Mouse (Mus musculus) intestine, postnatal 0 days (tissue): Measurements from ENCODE around the gene Olfr694. TPM values are rescaled to one million over a fixed set of nuclear protein-coding genes. Genes with fewer than 3 reads are reported as not detected.

Source experiments
- ATAC-seq: fragments of 200-750 bp; cut with Nextera tagmentation; 2 replicates; pipeline ENCODE4 v1.8.0; 2017; ENCODE audit warnings: mild to moderate bottlenecking, moderate TSS enrichment, moderate library complexity
- H3K27ac ChIP-seq: fragments of 300-500 bp; sonication (generic); 2 replicates; pipeline ENCODE4 v1.5.1; 2014; ENCODE audit warnings: mild to moderate bottlenecking, low read depth, low read length, moderate library complexity
- H3K27me3 ChIP-seq: fragments of 300-500 bp; sonication (generic); replicated peaks from 2 replicates; pipeline ENCODE4 v1.6.1; 2014; ENCODE audit warnings: low read length, mixed read lengths; ENCODE audit not compliant: control insufficient read depth, insufficient read depth
- H3K36me3 ChIP-seq: fragments of 300-500 bp; sonication (generic); 2 replicates; pipeline ENCODE4 v1.6.1; 2014; ENCODE audit warnings: mild to moderate bottlenecking, moderate library complexity; ENCODE audit not compliant: control insufficient read depth, insufficient read depth
- H3K4me1 ChIP-seq: fragments of 300-500 bp; sonication (generic); replicated peaks from 2 replicates; pipeline ENCODE4 v1.6.1; 2014; ENCODE audit warnings: antibody characterized with exemption, low read length, mixed read lengths; ENCODE audit not compliant: control insufficient read depth, insufficient read depth
- H3K4me2 ChIP-seq: fragments of 300-500 bp; sonication (generic); replicated peaks from 2 replicates; pipeline ENCODE4 v1.6.1; 2014; ENCODE audit warnings: low read depth, mild to moderate bottlenecking, moderate library complexity
- H3K4me3 ChIP-seq: fragments of 300-500 bp; sonication (generic); 2 replicates; pipeline ENCODE4 v1.5.1; 2014; ENCODE audit warnings: low read depth, low read length
- H3K9ac ChIP-seq: fragments of 300-500 bp; sonication (generic); 2 replicates; pipeline ENCODE4 v1.6.1; 2014; ENCODE audit warnings: mild to moderate bottlenecking, low read depth, low read length
- H3K9me3 ChIP-seq: fragments of 300-500 bp; sonication (generic); 2 replicates; pipeline ENCODE4 v1.6.1; 2016; ENCODE audit warnings: mixed run types; ENCODE audit not compliant: control insufficient read depth
- CTCF ChIP-seq: sonication (generic); IDR thresholded peaks from 2 replicates; pipeline ENCODE4 v1.5.1; 2016; ENCODE audit warnings: low read depth, mild to moderate bottlenecking, control low read depth, antibody characterized with exemption, moderate library complexity
- WGBS: fragments of 180-500 bp; shearing (Covaris S2); extraction: QIAGEN DNeasy Blood & Tissue Kit; methylation state at CpG from one replicate; pipeline ENCODE4 v1.1.7; 2014; 5-methylcytosine and 5-hydroxymethylcytosine counted together
- polyA plus RNA-seq: library from polyadenylated mRNA; unstranded; fragments of >200 nt; fragmentation: Nextera tagmentation; extraction: Ambion mirVana; gene quantifications from 2 replicates; pipeline ENCODE4 v1.2.1, GENCODE M21; 2015

The Olfr694 gene
- polyA plus RNA-seq, 1 experiment from 2014 or later: not detected

- no peak for ATAC-seq
- H3K36me3 ChIP-seq: no peaks in the 10 kb centered on the region
Measured at GRCm38 (mm10) chr7:106645261-106645660, 46.4 kb downstream of the Olfr694 start.

GRCm38 (mm10) chr7:106644222-106644870 lies 47.3 kb downstream of the Olfr694 start:
- no peak for TF ChIP-seq CTCF
- Histone ChIP-seq H3K36me3 (no peaks in the 10 kb centered on the region), H3K27me3 (no peaks in the 10 kb centered on the region), H3K9me3 (no peaks in the 10 kb centered on the region), H3K4me3 (no peak overlapping the region), H3K4me1 (no peaks in the 10 kb centered on the region), H3K4me2 (no peak overlapping the region), H3K27ac (no peak overlapping the region), H3K9ac (no peak overlapping the region)
- WGBS: 73% methylated on average over 3 of the region's 3 CpGs
- no peak for ATAC-seq

More at GRCm38 (mm10) chr7:106645261-106645660, 46.4 kb downstream of the Olfr694 start:
- 74% methylated on average over 1 of the region's 1 CpGs for WGBS
- H3K9ac ChIP-seq: no peak overlapping the region
- no peaks in the 10 kb centered on the region for H3K27me3 ChIP-seq
- no peaks in the 10 kb centered on the region for H3K4me1 ChIP-seq
- TF ChIP-seq CTCF: no peak
- no peak overlapping the region for H3K27ac ChIP-seq
- no peak overlapping the region for H3K4me2 ChIP-seq
- H3K9me3 ChIP-seq: no peaks in the 10 kb centered on the region
- no peak overlapping the region for H3K4me3 ChIP-seq

- Histone ChIP-seq H3K27me3 (no peaks in the 10 kb centered on the region), H3K9ac (no peak overlapping the region), H3K9me3 (no peaks in the 10 kb centered on the region), H3K27ac (no peak overlapping the region), H3K4me2 (no peak overlapping the region), H3K36me3 (no peaks in the 10 kb centered on the region), H3K4me1 (no peaks in the 10 kb centered on the region), H3K4me3 (no peak overlapping the region)
- no peak for ATAC-seq
- WGBS: 75% methylated on average over 1 of the region's 1 CpGs
- no peak for TF ChIP-seq CTCF
Measured at GRCm38 (mm10) chr7:106640839-106641238, 50.8 kb downstream of the Olfr694 start.

- Histone ChIP-seq H3K9ac (no peak overlapping the region), H3K9me3 (no peaks in the 10 kb centered on the region), H3K4me3 (no peak overlapping the region), H3K4me2 (no peak overlapping the region), H3K27me3 (no peaks in the 10 kb centered on the region), H3K4me1 (no peaks in the 10 kb centered on the region), H3K27ac (no peak overlapping the region), H3K36me3 (no peaks in the 10 kb centered on the region)
- 80% methylated on average over 4 of the region's 4 CpGs for WGBS
- TF ChIP-seq CTCF: no peak
- no peak for ATAC-seq
Measured at GRCm38 (mm10) chr7:106635560-106635959, 56.1 kb downstream of the Olfr694 start.

Other genes with a start within 250 kb of the Olfr694 start
- gene Olfr693, start 11.2 kb downstream of the Olfr694 start, polyA plus RNA-seq: not detected in 2 replicates
- not detected in 2 replicates for gene Olfr695, start 24.6 kb upstream of the Olfr694 start, polyA plus RNA-seq
- gene Olfr697, start 50.6 kb upstream of the Olfr694 start, polyA plus RNA-seq: not detected in 2 replicates
- not detected in 2 replicates for gene Olfr698, start 63.6 kb upstream of the Olfr694 start, polyA plus RNA-seq
- gene Olfr699, start 101.4 kb upstream of the Olfr694 start, polyA plus RNA-seq: not detected in 2 replicates
- gene Olfr700, start 117.0 kb upstream of the Olfr694 start, polyA plus RNA-seq: not detected in 2 replicates
- not detected in 2 replicates for gene Olfr701, start 122.3 kb upstream of the Olfr694 start, polyA plus RNA-seq
- gene Olfr702, start 142.1 kb upstream of the Olfr694 start, polyA plus RNA-seq: not detected in 2 replicates
- not detected in 2 replicates for gene Olfr703, start 151.5 kb upstream of the Olfr694 start, polyA plus RNA-seq
- not detected in 2 replicates for gene Olfr704, start 171.4 kb upstream of the Olfr694 start, polyA plus RNA-seq
- gene Olfr705, start 185.1 kb upstream of the Olfr694 start, polyA plus RNA-seq: not detected in 2 replicates
- not detected in 2 replicates for gene Olfr706, start 196.3 kb upstream of the Olfr694 start, polyA plus RNA-seq
- not detected in 2 replicates for gene Olfr707, start 209.4 kb upstream of the Olfr694 start, polyA plus RNA-seq
- not detected in 2 replicates for gene Olfr1532-ps1, start 216.2 kb upstream of the Olfr694 start, polyA plus RNA-seq
- gene Olfr709-ps1, start 240.4 kb upstream of the Olfr694 start, polyA plus RNA-seq: not detected in 2 replicates